Mouse (Mus musculus): ENCODE measurements at regions not wholly inside any gene's neighbourhood (a gene's known extent, or its start where the extent isn't known, plus 50 kb on each side); places are given as distances from the start of the nearest gene placed in this dataset.
A peak's percentile ranks its signal among the peaks of the same experiment; 100 is the strongest.

DNA sequence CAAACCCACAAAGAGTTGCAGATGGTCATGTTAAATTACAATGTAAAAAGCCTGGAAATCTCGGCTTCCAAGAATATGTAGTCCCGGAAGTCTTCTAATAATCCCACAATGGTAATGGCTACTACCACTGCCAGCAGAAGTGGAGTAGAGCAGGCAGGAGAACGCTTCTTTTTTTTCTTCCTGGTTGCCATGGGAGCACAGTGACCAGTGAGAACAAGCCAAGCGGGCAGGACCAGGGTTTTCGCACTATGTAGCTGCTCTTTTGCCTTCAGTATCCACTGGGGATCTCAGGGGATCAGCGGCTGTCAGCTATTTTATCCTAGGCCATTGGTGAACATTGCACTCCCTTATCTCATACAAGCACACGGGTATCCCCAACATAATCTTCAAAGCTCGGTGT is 127.3 kb upstream of the Spin1 start:
- no peaks in the 10 kb centered on the region for H3K9me3 ChIP-seq
- H3K36me3 ChIP-seq = no peaks in the 10 kb centered on the region
- no peaks in the 10 kb centered on the region for H3K27me3 ChIP-seq
- ATAC-seq (ENCODE audit: low FRiP score) = no peak
- H3K27ac ChIP-seq = no peak overlapping the region
- H3K4me1 ChIP-seq (replicated peaks) = peaks cover 6% of the 10 kb centered on the region
- H3K9ac ChIP-seq = no peak overlapping the region
- 53% methylated on average over 8 of the region's 8 CpGs for WGBS
- no peak overlapping the region for H3K4me3 ChIP-seq
- H3K4me2 ChIP-seq = no peak overlapping the region

DNA sequence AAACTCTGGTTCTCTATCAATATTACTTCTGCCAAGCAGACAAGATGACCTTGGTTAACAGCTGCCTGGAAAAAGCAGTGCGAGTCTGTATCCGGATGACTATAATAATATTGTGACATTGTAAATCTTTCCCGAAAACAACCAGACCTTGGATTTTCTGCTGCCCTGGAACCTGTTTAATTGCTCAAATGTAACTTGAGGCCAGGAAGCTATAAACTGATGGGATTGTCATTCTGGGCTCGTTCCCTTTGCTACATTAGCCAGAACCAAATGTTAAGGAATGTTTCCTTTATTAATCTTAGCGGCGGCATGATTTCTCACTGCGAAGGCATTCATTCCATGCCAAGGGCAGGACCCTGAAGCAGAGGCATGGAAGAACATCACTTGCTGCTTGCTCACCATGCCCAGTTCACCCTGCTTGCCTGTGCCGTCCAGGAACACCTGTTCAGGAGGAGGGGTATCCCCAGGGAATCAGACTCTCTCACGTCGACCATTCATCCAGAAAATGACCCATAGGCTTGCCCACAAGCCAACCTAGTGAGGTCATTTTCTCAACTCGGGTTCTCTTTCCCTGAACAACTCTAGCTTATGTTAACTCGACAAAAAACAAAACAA is 125.3 kb upstream of the Spin1 start:
- 78% methylated on average over 12 of the region's 12 CpGs for WGBS
- no peak for ATAC-seq (ENCODE audit: low FRiP score)
- H3K27ac ChIP-seq = no peak overlapping the region

DNA sequence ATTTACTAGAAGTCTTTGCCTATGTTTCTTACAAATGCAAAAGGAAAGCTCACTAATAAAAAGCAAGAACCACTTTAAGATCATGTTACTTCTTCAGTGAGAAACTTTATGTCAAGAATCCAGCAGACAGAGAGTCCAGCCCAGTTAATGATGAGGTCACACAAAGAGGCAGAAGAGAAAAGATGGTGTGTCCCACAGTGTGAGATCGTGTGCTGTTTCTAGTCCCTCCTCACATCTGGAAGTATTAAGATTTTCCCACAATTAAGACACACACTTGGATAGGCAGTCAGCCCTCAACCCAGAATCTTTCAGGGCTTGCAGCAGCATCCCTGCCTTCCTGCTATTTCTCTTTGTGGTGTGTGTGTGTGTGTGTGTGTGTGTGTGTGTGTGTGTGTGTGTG is 118.7 kb upstream of the Spin1 start:
- H3K4me1 ChIP-seq (replicated peaks) = no peaks in the 10 kb centered on the region
- no peak for ATAC-seq (ENCODE audit: low FRiP score)
- no peak overlapping the region for H3K9ac ChIP-seq
- H3K4me3 ChIP-seq = no peak overlapping the region
- WGBS = 67% methylated on average over 1 of the region's 1 CpGs
- no peaks in the 10 kb centered on the region for H3K9me3 ChIP-seq
- no peaks in the 10 kb centered on the region for H3K36me3 ChIP-seq
- H3K4me2 ChIP-seq = no peak overlapping the region
- H3K27me3 ChIP-seq = no peaks in the 10 kb centered on the region
- H3K27ac ChIP-seq = no peak overlapping the region

More for the DNA sequence above, 125.3 kb upstream of the Spin1 start:
- peaks cover 6% of the 10 kb centered on the region for H3K4me1 ChIP-seq (replicated peaks)
- H3K9ac ChIP-seq = no peak overlapping the region
- no peaks in the 10 kb centered on the region for H3K9me3 ChIP-seq
- no peaks in the 10 kb centered on the region for H3K27me3 ChIP-seq
- no peak overlapping the region for H3K4me3 ChIP-seq
- H3K36me3 ChIP-seq = no peaks in the 10 kb centered on the region
- no peak overlapping the region for H3K4me2 ChIP-seq

DNA sequence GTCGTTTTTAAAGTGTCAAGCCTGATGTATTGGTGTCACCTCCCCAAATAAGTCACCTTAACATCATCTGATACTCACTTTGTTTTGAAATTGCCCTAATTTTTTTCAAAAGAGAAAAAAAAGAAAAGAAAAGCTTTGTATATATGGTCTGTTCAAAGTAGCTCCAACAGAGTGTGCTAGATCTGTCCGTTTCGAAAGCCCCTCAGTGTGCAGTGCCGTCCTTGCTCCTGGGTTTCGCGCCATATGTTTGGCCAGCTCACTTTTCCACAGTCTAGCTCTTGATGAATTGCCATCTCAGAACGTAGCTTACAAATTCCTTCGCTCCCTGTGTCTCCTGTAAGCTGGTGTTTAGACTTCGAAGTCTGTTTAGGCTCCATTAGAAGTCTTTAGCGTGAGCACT is 117.7 kb upstream of the Spin1 start:
- Histone ChIP-seq H3K4me3 (no peak overlapping the region), H3K27me3 (no peaks in the 10 kb centered on the region), H3K9me3 (no peaks in the 10 kb centered on the region), H3K27ac (no peak overlapping the region), H3K4me2 (no peak overlapping the region), H3K36me3 (no peaks in the 10 kb centered on the region), H3K9ac (no peak overlapping the region), H3K4me1 (replicated peaks) (no peaks in the 10 kb centered on the region)
- WGBS = 87% methylated on average over 10 of the region's 10 CpGs
- no peak for ATAC-seq (ENCODE audit: low FRiP score)

DNA sequence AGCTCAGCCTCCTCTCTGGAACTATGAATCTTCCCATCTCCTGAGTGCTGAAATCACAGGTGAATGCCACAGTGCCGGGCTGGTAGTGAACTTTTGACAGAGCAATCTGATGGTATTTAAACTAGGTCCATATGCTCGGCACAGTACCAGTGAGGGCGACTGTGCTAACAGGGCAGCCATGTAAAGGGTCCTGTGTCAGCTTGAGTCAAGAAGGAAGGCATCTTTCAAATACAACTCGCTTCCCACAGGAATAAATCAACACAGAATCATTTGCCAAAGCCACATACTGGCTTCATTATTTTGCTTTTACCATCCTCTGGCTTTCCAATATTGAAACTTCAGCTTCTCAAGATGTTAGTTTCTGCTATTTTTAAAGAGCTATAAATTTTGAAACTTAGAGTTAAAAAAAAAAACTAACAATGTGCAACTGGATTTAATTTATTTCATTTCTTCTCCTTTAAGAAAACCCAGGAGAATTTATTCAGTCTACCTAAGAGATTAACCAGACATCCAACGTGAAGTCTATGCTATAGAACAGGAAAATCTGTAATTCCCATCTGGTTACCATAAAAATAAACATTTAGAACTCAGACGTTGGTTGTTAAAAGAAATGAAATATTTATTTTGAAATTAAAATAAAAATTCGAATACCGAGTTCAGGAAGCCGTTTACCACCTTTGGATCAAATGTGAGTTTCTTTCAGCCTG is 108.8 kb upstream of the Spin1 start:
- no peaks in the 10 kb centered on the region for H3K27me3 ChIP-seq
- no peaks in the 10 kb centered on the region for H3K36me3 ChIP-seq
- H3K9me3 ChIP-seq = no peaks in the 10 kb centered on the region
- no peak overlapping the region for H3K4me3 ChIP-seq
- no peaks in the 10 kb centered on the region for H3K4me1 ChIP-seq (replicated peaks)
- no peak overlapping the region for H3K9ac ChIP-seq
- ATAC-seq (ENCODE audit: low FRiP score) = no peak
- no peak overlapping the region for H3K4me2 ChIP-seq
- 87% methylated on average over 9 of the region's 9 CpGs for WGBS
- no peak overlapping the region for H3K27ac ChIP-seq

DNA sequence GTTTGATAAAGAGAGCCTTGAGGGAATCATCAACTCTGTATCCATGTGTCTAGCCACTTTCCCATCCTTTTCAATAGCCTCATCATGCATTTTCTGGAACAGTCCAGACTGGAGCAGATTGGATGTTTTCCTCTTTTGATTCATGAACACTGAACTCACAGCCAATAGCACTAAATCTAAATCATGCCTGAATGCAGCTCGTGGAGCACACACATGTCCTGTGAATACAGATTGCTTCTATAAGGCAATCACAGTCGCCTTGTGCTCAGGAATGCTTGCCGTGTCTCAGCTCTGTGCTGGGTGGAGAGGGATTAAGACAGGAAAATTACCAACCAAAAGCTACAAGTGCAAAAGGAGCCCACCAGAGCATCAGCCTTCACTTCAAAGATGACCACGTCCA is 100.9 kb upstream of the Spin1 start:
- Histone ChIP-seq H3K36me3 (no peaks in the 10 kb centered on the region), H3K27ac (no peak overlapping the region), H3K4me1 (replicated peaks) (no peaks in the 10 kb centered on the region), H3K9me3 (no peaks in the 10 kb centered on the region), H3K4me3 (no peak overlapping the region), H3K9ac (no peak overlapping the region), H3K4me2 (no peak overlapping the region), H3K27me3 (no peaks in the 10 kb centered on the region)
- ATAC-seq (ENCODE audit: low FRiP score) = no peak
- 78% methylated on average over 4 of the region's 4 CpGs for WGBS

DNA sequence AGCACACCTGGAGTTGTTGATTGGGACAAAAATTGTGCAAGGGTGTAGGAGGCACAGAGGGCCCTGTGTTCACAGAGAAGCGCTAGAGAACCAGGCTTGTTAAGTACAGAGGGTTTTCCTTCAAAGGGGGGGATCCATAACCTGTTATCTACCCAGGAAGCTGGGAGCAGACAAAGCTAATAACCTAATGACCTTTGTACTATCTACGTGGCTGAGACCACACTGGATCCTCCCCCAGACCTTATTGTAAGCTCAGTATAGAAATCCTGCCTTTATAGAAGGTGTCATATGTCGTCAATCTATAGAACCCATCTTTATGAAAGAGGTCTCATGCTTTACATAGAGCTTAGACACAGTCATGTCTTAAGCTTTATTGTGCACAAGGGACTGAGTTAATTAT is 95.9 kb upstream of the Spin1 start:
- H3K9ac ChIP-seq = no peak overlapping the region
- H3K9me3 ChIP-seq = no peaks in the 10 kb centered on the region
- no peak overlapping the region for H3K27ac ChIP-seq
- no peak overlapping the region for H3K4me3 ChIP-seq
- no peaks in the 10 kb centered on the region for H3K36me3 ChIP-seq
- 77% methylated on average over 3 of the region's 3 CpGs for WGBS
- no peaks in the 10 kb centered on the region for H3K27me3 ChIP-seq
- no peak overlapping the region for H3K4me2 ChIP-seq
- no peak for ATAC-seq (ENCODE audit: low FRiP score)
- no peaks in the 10 kb centered on the region for H3K4me1 ChIP-seq (replicated peaks)

DNA sequence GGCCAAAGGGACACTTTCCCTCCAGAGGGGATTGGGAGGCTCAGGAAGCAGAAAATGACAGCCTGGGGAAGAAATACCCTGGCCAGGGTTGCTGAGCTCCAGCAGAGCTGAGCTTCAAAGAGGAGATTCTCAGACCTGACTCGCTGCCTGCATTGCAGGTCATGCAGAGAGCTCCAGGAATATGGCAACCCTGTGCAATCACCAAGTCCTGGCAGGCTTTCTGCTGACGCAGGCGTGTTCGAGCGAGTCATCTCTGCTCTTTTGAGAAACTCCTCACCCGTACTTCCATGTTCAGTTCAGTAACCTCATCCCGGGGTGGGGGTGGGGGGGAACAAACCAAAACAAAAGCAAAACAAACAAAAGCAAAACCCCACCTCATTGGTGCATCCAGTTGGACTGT is 89.9 kb upstream of the Spin1 start:
- no peak for ATAC-seq (ENCODE audit: low FRiP score)
- H3K4me3 ChIP-seq = no peak overlapping the region
- no peak overlapping the region for H3K27ac ChIP-seq
- H3K4me2 ChIP-seq = no peak overlapping the region
- no peaks in the 10 kb centered on the region for H3K4me1 ChIP-seq (replicated peaks)
- WGBS = 82% methylated on average over 7 of the region's 7 CpGs
- no peak overlapping the region for H3K9ac ChIP-seq
- no peaks in the 10 kb centered on the region for H3K36me3 ChIP-seq
- no peaks in the 10 kb centered on the region for H3K9me3 ChIP-seq
- no peaks in the 10 kb centered on the region for H3K27me3 ChIP-seq

DNA sequence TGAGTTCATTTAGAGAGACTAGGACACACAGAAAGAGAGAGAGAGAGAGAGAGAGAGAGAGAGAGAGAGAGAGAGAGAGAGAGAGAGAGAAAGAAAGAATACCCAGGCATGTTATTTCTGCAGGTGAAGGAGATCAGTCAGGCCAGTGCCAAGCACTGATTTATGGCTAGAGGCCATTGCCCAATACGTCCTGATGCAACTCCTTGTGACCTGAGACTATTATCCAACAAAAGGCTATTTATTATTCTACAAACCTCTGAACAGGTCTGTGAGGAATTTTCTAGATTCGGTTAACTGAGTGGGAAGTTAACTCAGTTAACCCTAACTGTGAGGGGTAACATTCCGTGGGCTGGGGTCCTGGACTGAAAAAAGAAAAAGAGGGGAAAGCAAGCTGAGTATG is 84.5 kb upstream of the Spin1 start:
- ATAC-seq (ENCODE audit: low FRiP score) = no peak
- WGBS = 77% methylated on average over 3 of the region's 3 CpGs
- H3K27me3 ChIP-seq = no peaks in the 10 kb centered on the region
- no peak overlapping the region for H3K27ac ChIP-seq
- H3K4me1 ChIP-seq (replicated peaks) = peaks cover 8% of the 10 kb centered on the region; the same call in 1 of the 2 replicates
- no peak overlapping the region for H3K4me2 ChIP-seq
- no peaks in the 10 kb centered on the region for H3K9me3 ChIP-seq
- no peak overlapping the region for H3K9ac ChIP-seq
- no peak overlapping the region for H3K4me3 ChIP-seq
- no peaks in the 10 kb centered on the region for H3K36me3 ChIP-seq

DNA sequence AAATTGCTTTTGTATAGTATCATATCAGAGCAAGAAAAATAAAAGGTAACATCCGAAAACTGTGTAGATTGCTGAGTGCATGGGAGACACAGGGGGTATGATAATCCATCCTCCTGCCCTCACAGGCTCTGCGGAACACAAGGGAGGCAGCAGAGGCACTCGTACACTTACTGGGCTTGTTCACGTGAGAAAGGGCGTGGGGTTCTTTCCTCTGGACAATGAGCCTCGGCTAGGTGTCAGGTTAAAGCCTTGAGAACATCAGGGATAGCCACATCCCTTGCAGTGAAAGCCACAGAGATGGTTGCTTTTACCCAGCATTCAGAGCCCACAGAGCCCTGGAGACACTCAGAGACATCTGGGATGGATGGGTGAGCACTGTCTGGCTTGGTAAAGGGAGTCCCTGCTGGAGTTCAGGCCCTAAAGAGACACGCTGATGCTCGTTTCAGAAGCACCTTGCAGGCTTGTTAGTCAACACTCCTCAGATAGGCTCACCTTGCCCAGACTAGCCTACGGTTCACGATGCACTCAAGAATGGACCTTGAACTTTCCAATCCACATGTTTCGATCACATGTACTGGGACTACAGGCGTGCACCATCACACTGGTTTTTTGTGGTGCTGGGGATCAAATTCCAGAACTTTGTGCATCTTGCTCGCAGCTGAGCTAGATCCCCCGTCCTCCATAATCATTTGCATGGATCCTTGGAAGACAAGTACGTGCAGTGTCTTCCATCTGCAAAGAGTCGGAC is 83.5 kb upstream of the Spin1 start:
- Histone ChIP-seq H3K27ac (no peak overlapping the region), H3K4me3 (no peak overlapping the region), H3K4me2 (no peak overlapping the region), H3K9me3 (no peaks in the 10 kb centered on the region), H3K36me3 (no peaks in the 10 kb centered on the region), H3K4me1 (replicated peaks) (peaks cover 8% of the 10 kb centered on the region; the same call in 1 of the 2 replicates), H3K9ac (no peak overlapping the region), H3K27me3 (no peaks in the 10 kb centered on the region)
- 80% methylated on average over 16 of the region's 16 CpGs for WGBS
- no peak for ATAC-seq (ENCODE audit: low FRiP score)

DNA sequence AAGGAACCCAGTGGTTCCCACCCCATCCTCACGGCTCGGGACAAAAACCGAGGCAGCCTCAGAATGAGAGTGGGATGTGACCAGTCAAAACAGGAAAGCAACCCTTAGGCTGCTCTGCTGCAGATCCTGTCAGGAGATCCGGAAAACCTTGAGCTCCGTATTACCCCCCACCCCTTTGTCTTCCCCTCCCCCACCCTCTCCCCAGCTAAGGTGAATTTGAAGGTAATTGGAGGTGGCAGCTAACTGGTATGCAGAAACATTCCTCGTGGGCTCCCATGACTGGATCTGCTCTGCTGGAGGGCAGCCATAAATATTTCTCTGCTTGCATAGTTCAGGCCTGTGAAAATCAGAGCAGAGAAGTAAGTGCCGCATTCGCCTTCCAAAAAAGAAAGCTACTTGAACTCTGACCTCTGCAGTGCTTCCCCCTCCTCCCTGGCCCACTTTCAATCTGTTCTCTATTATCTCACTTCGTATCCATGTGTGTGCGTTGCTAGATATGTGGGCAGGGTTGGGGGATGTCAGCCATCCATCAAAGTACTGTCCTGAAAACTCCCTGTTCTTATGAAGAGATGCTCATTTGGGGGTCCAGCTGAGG is 82.9 kb upstream of the Spin1 start:
- 40% methylated on average over 10 of the region's 10 CpGs for whole genome bisulfite sequencing
- ATAC-seq (ENCODE audit: low FRiP score) = 0 out of 2 replicates have a peak, but pooled peaks have one; percentile 28
- Histone ChIP-seq H3K4me3 (no peak overlapping the region), H3K4me2 (no peak overlapping the region), H3K4me1 (replicated peaks) (peaks cover 8% of the 10 kb centered on the region; the same call in 1 of the 2 replicates), H3K9me3 (no peaks in the 10 kb centered on the region), H3K36me3 (no peaks in the 10 kb centered on the region), H3K9ac (no peak overlapping the region), H3K27me3 (no peaks in the 10 kb centered on the region), H3K27ac (no peak overlapping the region)

DNA sequence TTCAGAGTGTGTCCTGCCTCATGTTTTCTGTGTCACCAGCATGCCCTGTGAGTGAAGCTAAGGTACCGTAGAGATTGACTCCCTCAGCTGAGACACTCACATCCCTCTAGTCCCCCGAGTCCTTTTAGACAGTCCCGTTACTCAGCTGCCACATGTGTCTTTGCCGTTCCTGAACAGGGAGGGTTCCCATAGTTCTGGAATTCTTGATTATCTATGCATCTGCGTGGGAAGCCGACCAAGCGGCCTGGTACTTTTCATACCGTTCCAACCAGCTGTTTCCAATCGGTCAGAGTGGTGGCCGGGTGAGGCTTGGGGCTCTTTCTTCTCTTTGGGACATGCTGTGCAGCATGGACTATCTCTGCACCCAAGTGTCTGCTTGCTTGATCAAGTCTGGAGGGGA is 82.3 kb upstream of the Spin1 start:
- H3K27me3 ChIP-seq = no peaks in the 10 kb centered on the region
- no peak overlapping the region for H3K27ac ChIP-seq
- H3K9ac ChIP-seq = no peak overlapping the region
- H3K9me3 ChIP-seq = no peaks in the 10 kb centered on the region
- WGBS = 58% methylated on average over 10 of the region's 10 CpGs
- ATAC-seq (ENCODE audit: low FRiP score) = 0 out of 2 replicates have a peak, but pooled peaks have one; percentile 24
- H3K4me1 ChIP-seq (replicated peaks) = peaks cover 8% of the 10 kb centered on the region; the same call in 1 of the 2 replicates
- no peaks in the 10 kb centered on the region for H3K36me3 ChIP-seq
- H3K4me3 ChIP-seq = no peak overlapping the region
- no peak overlapping the region for H3K4me2 ChIP-seq

All from hindbrain, embryonic 13.5 days (tissue).